Mouse (Mus musculus) CH12.LX (cell line): Measurements from ENCODE around the gene Klk5. TPM values are rescaled to one million over a fixed set of nuclear protein-coding genes. Genes with fewer than 3 reads are reported as not detected.

ENCODE experiments used
- DNase-seq: peaks from one replicate; pipeline ENCODE4 v3.0.0-alpha.2; 2013; ENCODE audit errors: extremely low read depth
- H3K27ac ChIP-seq: 2 replicates; pipeline ENCODE4 v1.5.1; 2012; ENCODE audit warnings: low read depth, mild to moderate bottlenecking, control low read depth, moderate library complexity; ENCODE audit not compliant: insufficient read depth
- H3K27me3 ChIP-seq: replicated peaks from 2 replicates; pipeline ENCODE3; 2012; ENCODE audit warnings: inconsistent platforms
- H3K36me3 ChIP-seq, 2 experiments: replicated peaks in 1 of 2; 2 replicates each; pipeline versions ENCODE3 to v1.6.1; 2012; ENCODE audit warnings: inconsistent platforms in 1 of 2, low read length in 1 of 2, mild to moderate bottlenecking in 1 of 2, mixed read lengths in 1 of 2, moderate library complexity in 1 of 2; ENCODE audit not compliant: control insufficient read depth in 1 of 2, insufficient read depth in 1 of 2
- H3K4me1 ChIP-seq, 2 experiments: 2 replicates each; pipeline ENCODE4 v1.6.1; 2012; ENCODE audit warnings: inconsistent platforms in 1 of 2, moderate library complexity in 1 of 2; ENCODE audit not compliant: insufficient read depth in 2 of 2, control insufficient read depth in 1 of 2
- H3K4me2 ChIP-seq: 2 replicates; pipeline ENCODE4 v1.6.1; 2012; ENCODE audit warnings: low read depth, mild to moderate bottlenecking, control low read depth; ENCODE audit not compliant: poor library complexity, insufficient read depth, severe bottlenecking
- H3K4me3 ChIP-seq, 3 experiments: fragments of 150-350 bp in 1 of 3; sonication (generic) in 1 of 3; replicated peaks in 1 of 3; 2 replicates each; pipeline versions ENCODE3 to v1.5.1; 2011 to 2012; ENCODE audit warnings: low read depth in 2 of 3, low read length in 2 of 3, mild to moderate bottlenecking in 2 of 3, moderate library complexity in 2 of 3, control low read depth in 1 of 3, improper control_type of control experiment in 1 of 3, inconsistent platforms in 1 of 3, mixed read lengths in 1 of 3; ENCODE audit not compliant: poor library complexity in 1 of 3
- H3K79me2 ChIP-seq: replicated peaks from 2 replicates; pipeline ENCODE4 v1.6.1; 2012; ENCODE audit warnings: mild to moderate bottlenecking, moderate library complexity; ENCODE audit not compliant: control insufficient read depth, poor library complexity, insufficient read depth, severe bottlenecking; ENCODE audit errors: extremely low read depth
- H3K9ac ChIP-seq: 2 replicates; pipeline ENCODE4 v1.6.1; 2012; ENCODE audit warnings: low read depth, mild to moderate bottlenecking, control low read depth, moderate library complexity; ENCODE audit not compliant: insufficient read depth
- H3K9me3 ChIP-seq: replicated peaks from 2 replicates; pipeline ENCODE3; 2012; ENCODE audit warnings: low read length, inconsistent platforms, mixed read lengths
- CHD2 ChIP-seq: IDR thresholded peaks from 2 replicates; pipeline ENCODE4 v1.6.1; 2011; ENCODE audit warnings: low read length, improper control_type of control experiment
- CTCF ChIP-seq, 2 experiments: IDR thresholded peaks in 1 of 2; conservative IDR thresholded peaks in 1 of 2; 2 replicates each; pipeline ENCODE4 v1.5.1; 2011 to 2012; ENCODE audit warnings: low read depth in 2 of 2, low read length in 2 of 2, improper control_type of control experiment in 1 of 2, inconsistent platforms in 1 of 2, mild to moderate bottlenecking in 1 of 2, moderate library complexity in 1 of 2
- E2F4 ChIP-seq: IDR thresholded peaks from 2 replicates; pipeline ENCODE4 v1.6.1; 2011; ENCODE audit warnings: low read depth, low read length, improper control_type of control experiment; ENCODE audit not compliant: insufficient replicate concordance
- ELF1 ChIP-seq: IDR thresholded peaks from 2 replicates; pipeline ENCODE4 v1.6.1; 2014; ENCODE audit warnings: low read depth, mild to moderate bottlenecking, inconsistent platforms, low read length, improper control_type of control experiment
- EP300 ChIP-seq: IDR thresholded peaks from 2 replicates; pipeline ENCODE4 v1.6.1; 2011; ENCODE audit warnings: low read length, improper control_type of control experiment
- ETS1 ChIP-seq: conservative IDR thresholded peaks from 2 replicates; pipeline ENCODE4 v1.6.1; 2012; ENCODE audit warnings: low read depth, mild to moderate bottlenecking, inconsistent platforms, low read length, improper control_type of control experiment, moderate library complexity
- HCFC1 ChIP-seq: IDR thresholded peaks from 2 replicates; pipeline ENCODE4 v1.6.1; 2012; ENCODE audit warnings: low read depth, mild to moderate bottlenecking, inconsistent platforms, low read length, improper control_type of control experiment
- IRF4 ChIP-seq: IDR thresholded peaks from 2 replicates; pipeline ENCODE4 v1.6.1; 2014; ENCODE audit warnings: low read depth, mild to moderate bottlenecking, inconsistent platforms, low read length, improper control_type of control experiment
- JUN ChIP-seq: IDR thresholded peaks from 2 replicates; pipeline ENCODE4 v1.6.1; 2011; ENCODE audit warnings: low read depth, mild to moderate bottlenecking, low read length, improper control_type of control experiment, moderate library complexity; ENCODE audit not compliant: insufficient read depth
- JUND ChIP-seq: conservative IDR thresholded peaks from 2 replicates; pipeline ENCODE4 v1.6.1; 2011; ENCODE audit warnings: low read depth, low read length, improper control_type of control experiment
- KAT2A ChIP-seq: IDR thresholded peaks from 2 replicates; pipeline ENCODE4 v1.6.1; 2012; ENCODE audit warnings: low read length, improper control_type of control experiment, inconsistent platforms; ENCODE audit not compliant: insufficient replicate concordance
- MAZ ChIP-seq: IDR thresholded peaks from 2 replicates; pipeline ENCODE4 v1.6.1; 2012; ENCODE audit warnings: low read depth, mild to moderate bottlenecking, inconsistent platforms, low read length, improper control_type of control experiment, moderate library complexity
- MEF2A ChIP-seq: IDR thresholded peaks from 2 replicates; pipeline ENCODE4 v1.6.1; 2014; ENCODE audit warnings: low read depth, mild to moderate bottlenecking, inconsistent platforms, low read length, improper control_type of control experiment, borderline replicate concordance
- MXI1 ChIP-seq: IDR thresholded peaks from 2 replicates; pipeline ENCODE4 v1.6.1; 2011; ENCODE audit warnings: mild to moderate bottlenecking, low read depth, low read length, improper control_type of control experiment
- NELFE ChIP-seq: IDR thresholded peaks from 2 replicates; pipeline ENCODE4 v1.6.1; 2011; ENCODE audit warnings: low read depth, low read length, improper control_type of control experiment
- PAX5 ChIP-seq: IDR thresholded peaks from 2 replicates; pipeline ENCODE4 v1.6.1; 2012; ENCODE audit warnings: low read length, inconsistent platforms, mixed read lengths
- POLR2A ChIP-seq: IDR thresholded peaks from 2 replicates; pipeline ENCODE4 v1.6.1; 2011; ENCODE audit warnings: low read depth, mild to moderate bottlenecking, improper control_type of control experiment, low read length
- POLR2AphosphoS2 ChIP-seq: IDR thresholded peaks from 2 replicates; pipeline ENCODE4 v1.6.1; 2011; ENCODE audit warnings: low read depth, low read length, improper control_type of control experiment
- SIN3A ChIP-seq: IDR thresholded peaks from 2 replicates; pipeline ENCODE4 v1.6.1; 2012; ENCODE audit warnings: low read length, improper control_type of control experiment, inconsistent platforms
- TBP ChIP-seq: conservative IDR thresholded peaks from 2 replicates; pipeline ENCODE4 v1.6.1; 2011; ENCODE audit warnings: low read depth, low read length, improper control_type of control experiment
- TCF12 ChIP-seq: IDR thresholded peaks from 2 replicates; pipeline ENCODE4 v1.6.1; 2014; ENCODE audit warnings: low read depth, mild to moderate bottlenecking, inconsistent platforms, low read length, improper control_type of control experiment
- USF1 ChIP-seq: IDR thresholded peaks from 2 replicates; pipeline ENCODE4 v1.6.1; 2014; ENCODE audit warnings: low read depth, mild to moderate bottlenecking, inconsistent platforms, low read length, improper control_type of control experiment
- ZC3H11A ChIP-seq: IDR thresholded peaks from 2 replicates; pipeline ENCODE4 v1.6.1; 2012; ENCODE audit warnings: low read depth, mild to moderate bottlenecking, inconsistent platforms, low read length, improper control_type of control experiment
- ZKSCAN1 ChIP-seq: IDR thresholded peaks from 2 replicates; pipeline ENCODE4 v1.6.1; 2012; ENCODE audit warnings: low read depth, inconsistent platforms, low read length, improper control_type of control experiment, borderline replicate concordance
- ZMIZ1 ChIP-seq: IDR thresholded peaks from 2 replicates; pipeline ENCODE4 v1.6.1; 2012; ENCODE audit warnings: low read depth, mild to moderate bottlenecking, inconsistent platforms, low read length, improper control_type of control experiment
- ZNF384 ChIP-seq: IDR thresholded peaks from 2 replicates; pipeline ENCODE4 v1.6.1; 2012; ENCODE audit warnings: low read depth, low read length, improper control_type of control experiment, inconsistent platforms
- dilution Hi-C: fragments of 300-500 bp; cut with MboI; formaldehyde crosslinking; loops from 2 replicates; pipeline ENCODE4 v1.14.3; 2020; ENCODE audit warnings: low sequenced_read_pairs; ENCODE audit not compliant: extremely low pct_unique_long_range_greater_than_20kb, extremely low pct_ligation_motif_present
- in situ Hi-C: fragments of 300-500 bp; cut with MboI; formaldehyde crosslinking; loops from 3 replicates; pipeline ENCODE4 v1.14.3; 2019; ENCODE audit warnings: low sequenced_read_pairs, low pct_ligation_motif_present, low pct_unique_long_range_greater_than_20kb, mixed read lengths
- polyA plus RNA-seq: library from polyadenylated mRNA; unstranded; fragments of >175 nt; gene quantifications from 2 replicates; pipeline ENCODE4 v1.2.1, GENCODE M21; 2012; ENCODE audit warnings: low read depth; ENCODE audit not compliant: insufficient read length
- total RNA-seq, 2 experiments: library from RNA; depleted of rRNA; stranded (reverse); fragments of 300-350 nt in 1 of 2; fragments of >200 nt in 1 of 2; gene quantifications; 2 replicates each; pipeline ENCODE4 v1.2.3; 2012 to 2014

The Klk5 gene
- total and polyA plus RNA-seq, 3 experiments, result not detected

DNA sequence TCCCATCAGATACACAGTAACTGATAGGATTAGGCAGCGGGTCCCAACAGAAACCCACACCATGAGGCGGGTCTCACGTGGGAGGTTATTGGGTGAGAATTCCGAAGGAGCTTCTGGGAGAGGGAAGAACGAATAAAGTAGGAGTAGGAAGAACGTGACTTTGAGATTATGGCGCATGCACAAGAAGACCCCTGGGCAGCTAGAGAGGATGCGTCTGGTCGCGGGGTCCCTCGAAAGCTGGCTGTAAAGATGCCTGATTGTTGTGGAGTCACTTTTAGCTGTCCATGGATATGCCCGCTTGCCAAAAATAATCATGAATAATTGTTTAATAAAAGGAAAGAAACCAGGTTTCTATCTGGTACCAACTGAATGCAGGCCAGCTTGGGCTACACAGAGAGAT is 15.7 kb downstream of the Klk5 start:
- in situ Hi-C loops, result no loop called here
- Histone ChIP-seq H3K79me2 (no peaks in the 10 kb centered on the region), H3K9me3 (no peaks in the 10 kb centered on the region), H3K27me3 (peaks cover 55% of the 10 kb centered on the region), H3K4me3 (no peak overlapping the region), H3K36me3 (no peaks in the 10 kb centered on the region), H3K27ac (no peak overlapping the region), H3K4me2 (no peak overlapping the region), H3K9ac (no peak overlapping the region), H3K4me1 (peaks cover 0 to 2% of the 10 kb centered on the region in 2 experiments; a peak in 1 of 4 replicates)
- no peak for DNase-seq
- dilution Hi-C loops, result no loop called here
- TF ChIP-seq JUND (no peak), CHD2 (no peak), MAZ (no peak), HCFC1 (no peak), MXI1 (no peak), TCF12 (no peak), MEF2A (no peak), SIN3A (no peak), TBP (no peak), IRF4 (no peak), CTCF (conservative IDR thresholded peaks at IDR 0.05 in 1 of 2, IDR thresholded peaks at IDR 0.05 in 1 of 2; ENCODE audit: low read depth in 2 of 2, low read length in 2 of 2) (no peak), ELF1 (no peak), USF1 (no peak), JUN (no peak), E2F4 (no peak)

DNA sequence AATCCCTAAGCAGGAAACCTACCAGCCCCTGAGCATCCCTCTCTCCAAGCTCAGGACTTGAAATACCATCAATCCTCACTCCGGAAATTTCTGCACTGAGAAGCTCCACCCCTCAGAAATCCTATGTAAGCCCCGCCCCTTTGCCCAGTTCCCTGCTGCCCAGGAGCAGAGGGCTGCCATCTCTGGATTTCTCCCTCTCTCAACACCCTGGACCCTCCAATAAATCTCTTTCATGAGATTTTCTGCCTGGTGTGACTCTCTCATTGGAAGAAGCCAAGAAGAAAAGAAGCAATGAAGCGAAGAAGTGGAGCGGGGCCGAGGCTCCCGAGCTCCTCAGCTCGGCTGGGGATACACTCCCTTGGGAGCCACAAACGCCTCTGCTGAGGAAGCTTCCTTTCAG is 18.6 kb downstream of the Klk5 start:
- no peak overlapping the region for H3K4me3 ChIP-seq
- dilution Hi-C loops, result no loop called here
- H3K4me1 ChIP-seq, result peaks cover 0 to 2% of the 10 kb centered on the region in 2 experiments; a peak in 1 of 4 replicates
- H3K4me2 ChIP-seq, result no peak overlapping the region
- no peaks in the 10 kb centered on the region for H3K9me3 ChIP-seq
- no peak for TF ChIP-seq IRF4
- no peak for TF ChIP-seq ZMIZ1
- no peak for TF ChIP-seq ZNF384
- TF ChIP-seq PAX5, result no peak
- TF ChIP-seq EP300, result no peak
- no peak for TF ChIP-seq E2F4
- no peak for TF ChIP-seq KAT2A
- TF ChIP-seq JUN, result no peak
- TF ChIP-seq MEF2A, result no peak
- no peak for TF ChIP-seq ETS1
- no peak for TF ChIP-seq ZC3H11A
- no peak for TF ChIP-seq POLR2AphosphoS2
- TF ChIP-seq POLR2A, result no peak
- TF ChIP-seq MXI1, result no peak
- TF ChIP-seq ELF1, result no peak
- no peak for TF ChIP-seq ZKSCAN1
- no peak for TF ChIP-seq NELFE
- no peak for DNase-seq
- H3K27me3 ChIP-seq, result peaks cover 63% of the 10 kb centered on the region
- no peaks in the 10 kb centered on the region for H3K79me2 ChIP-seq
- H3K27ac ChIP-seq, result no peak overlapping the region
- no peak overlapping the region for H3K9ac ChIP-seq
- in situ Hi-C loops, result no loop called here
- H3K36me3 ChIP-seq, result no peaks in the 10 kb centered on the region
